Mouse (Mus musculus) liver, embryonic 11.5 days (tissue): ENCODE measurements at regions not wholly inside any gene's neighbourhood (a gene's known extent, or its start where the extent isn't known, plus 50 kb on each side); places are given as distances from the start of the nearest gene placed in this dataset.

Experiments
- ATAC-seq: fragments of 200-750 bp; cut with Nextera tagmentation; replicated peaks from 2 replicates; pipeline ENCODE4 v1.8.0; 2017; ENCODE audit warnings: moderate number of reproducible peaks, mild to moderate bottlenecking, moderate TSS enrichment, moderate library complexity; ENCODE audit not compliant: low FRiP score
- DNase-seq: peaks from one replicate; pipeline ENCODE4 v3.0.0-alpha.2; 2017; ENCODE audit warnings: low spot score
- H3K27ac ChIP-seq: fragments of 300-500 bp; sonication (generic); 2 replicates; pipeline ENCODE4 v1.5.1; 2014; ENCODE audit warnings: mild to moderate bottlenecking, low read depth, low read length, control low read depth
- H3K27me3 ChIP-seq: fragments of 300-500 bp; sonication (generic); replicated peaks from 2 replicates; pipeline ENCODE4 v1.6.1; 2014; ENCODE audit warnings: low read length, mixed read lengths; ENCODE audit not compliant: control insufficient read depth, insufficient read depth
- H3K36me3 ChIP-seq: fragments of 300-500 bp; sonication (generic); 2 replicates; pipeline ENCODE4 v1.6.1; 2014; ENCODE audit warnings: mild to moderate bottlenecking, low read length, moderate library complexity, mixed read lengths; ENCODE audit not compliant: control insufficient read depth, insufficient read depth
- H3K4me1 ChIP-seq: fragments of 300-500 bp; sonication (generic); replicated peaks from 2 replicates; pipeline ENCODE4 v1.6.1; 2014; ENCODE audit warnings: low read length, mixed read lengths; ENCODE audit not compliant: control insufficient read depth, insufficient read depth
- H3K4me2 ChIP-seq: fragments of 300-500 bp; sonication (generic); 2 replicates; pipeline ENCODE4 v1.6.1; 2014; ENCODE audit warnings: mild to moderate bottlenecking, control low read depth, moderate library complexity
- H3K4me3 ChIP-seq: fragments of 300-500 bp; sonication (generic); 2 replicates; pipeline ENCODE4 v1.5.1; 2014; ENCODE audit warnings: low read depth, low read length, control low read depth
- H3K9ac ChIP-seq: fragments of 300-500 bp; sonication (generic); 2 replicates; pipeline ENCODE4 v1.6.1; 2014; ENCODE audit warnings: low read depth, low read length, control low read depth
- H3K9me3 ChIP-seq: fragments of 300-500 bp; sonication (generic); 2 replicates; pipeline ENCODE4 v1.6.1; 2016; ENCODE audit warnings: low read length, inconsistent platforms, mixed read lengths; ENCODE audit not compliant: control insufficient read depth
- WGBS: fragments of 180-500 bp; shearing (Covaris S2); extraction: QIAGEN DNeasy Blood & Tissue Kit; methylation state at CpG from one replicate; pipeline ENCODE4 v1.1.7; 2014; 5-methylcytosine and 5-hydroxymethylcytosine counted together

GRCm38 (mm10) chr3:81563858-81564756 is 368.3 kb upstream of the Ctso start:
- DNase-seq = no peak
- Histone ChIP-seq H3K4me3 (no peak overlapping the region), H3K27me3 (no peaks in the 10 kb centered on the region), H3K36me3 (no peaks in the 10 kb centered on the region), H3K27ac (no peak overlapping the region), H3K9me3 (no peaks in the 10 kb centered on the region), H3K9ac (no peak overlapping the region), H3K4me1 (no peaks in the 10 kb centered on the region), H3K4me2 (no peak overlapping the region)
- WGBS = 71% methylated on average over 7 of the region's 7 CpGs
- no peak for ATAC-seq

GRCm38 (mm10) chr3:81564757-81565063 is 367.7 kb upstream of the Ctso start:
- Histone ChIP-seq H3K4me3 (no peak overlapping the region), H3K4me1 (no peaks in the 10 kb centered on the region), H3K9me3 (no peaks in the 10 kb centered on the region), H3K9ac (no peak overlapping the region), H3K27me3 (no peaks in the 10 kb centered on the region), H3K36me3 (no peaks in the 10 kb centered on the region), H3K27ac (no peak overlapping the region), H3K4me2 (no peak overlapping the region)
- ATAC-seq (no peak), DNase-seq (no peak)
- WGBS = 56% methylated on average over 1 of the region's 1 CpGs

GRCm38 (mm10) chr3:81583387-81584027 is 348.9 kb upstream of the Ctso start:
- no peaks in the 10 kb centered on the region for H3K9me3 ChIP-seq
- no peaks in the 10 kb centered on the region for H3K4me1 ChIP-seq
- H3K36me3 ChIP-seq = no peaks in the 10 kb centered on the region
- H3K4me2 ChIP-seq = no peak overlapping the region
- WGBS = 70% methylated on average over 7 of the region's 7 CpGs
- no peak for ATAC-seq
- no peak overlapping the region for H3K4me3 ChIP-seq
- H3K9ac ChIP-seq = no peak overlapping the region
- H3K27me3 ChIP-seq = no peaks in the 10 kb centered on the region
- no peak overlapping the region for H3K27ac ChIP-seq
- no peak for DNase-seq

GRCm38 (mm10) chr3:81589109-81589508 is 343.3 kb upstream of the Ctso start:
- no peak overlapping the region for H3K4me2 ChIP-seq
- 42% methylated on average over 3 of the region's 3 CpGs for WGBS
- ATAC-seq (no peak), DNase-seq (no peak)
- H3K27me3 ChIP-seq = no peaks in the 10 kb centered on the region
- no peak overlapping the region for H3K27ac ChIP-seq
- no peaks in the 10 kb centered on the region for H3K9me3 ChIP-seq
- no peaks in the 10 kb centered on the region for H3K36me3 ChIP-seq
- no peak overlapping the region for H3K9ac ChIP-seq
- H3K4me1 ChIP-seq = no peaks in the 10 kb centered on the region
- H3K4me3 ChIP-seq = no peak overlapping the region

GRCm38 (mm10) chr3:81629157-81629556 is 303.2 kb upstream of the Ctso start:
- DNase-seq (no peak), ATAC-seq (no peak)
- H3K27ac ChIP-seq = no peak overlapping the region
- H3K9ac ChIP-seq = no peak overlapping the region
- no peak overlapping the region for H3K4me2 ChIP-seq
- H3K27me3 ChIP-seq = no peaks in the 10 kb centered on the region
- no peak overlapping the region for H3K4me3 ChIP-seq
- H3K4me1 ChIP-seq = no peaks in the 10 kb centered on the region
- H3K9me3 ChIP-seq = no peaks in the 10 kb centered on the region
- no peaks in the 10 kb centered on the region for H3K36me3 ChIP-seq
- 29% methylated on average over 2 of the region's 2 CpGs for WGBS

- no peak for ATAC-seq
- DNase-seq = no peak
Measured at GRCm38 (mm10) chr3:81658490-81658889, 273.9 kb upstream of the Ctso start.

GRCm38 (mm10) chr3:81661620-81662019 is 270.8 kb upstream of the Ctso start:
- Histone ChIP-seq H3K4me1 (no peaks in the 10 kb centered on the region), H3K9me3 (no peaks in the 10 kb centered on the region), H3K4me3 (no peak overlapping the region), H3K9ac (no peak overlapping the region), H3K4me2 (no peak overlapping the region), H3K27me3 (no peaks in the 10 kb centered on the region), H3K27ac (no peak overlapping the region), H3K36me3 (no peaks in the 10 kb centered on the region)
- WGBS = 65% methylated on average over 1 of the region's 1 CpGs
- DNase-seq (no peak), ATAC-seq (no peak)

More at GRCm38 (mm10) chr3:81658490-81658889, 273.9 kb upstream of the Ctso start:
- H3K4me3 ChIP-seq = no peak overlapping the region
- H3K9ac ChIP-seq = no peak overlapping the region
- H3K36me3 ChIP-seq = no peaks in the 10 kb centered on the region
- 59% methylated on average over 3 of the region's 3 CpGs for WGBS
- H3K4me2 ChIP-seq = no peak overlapping the region
- H3K9me3 ChIP-seq = no peaks in the 10 kb centered on the region
- no peaks in the 10 kb centered on the region for H3K27me3 ChIP-seq
- no peaks in the 10 kb centered on the region for H3K4me1 ChIP-seq
- H3K27ac ChIP-seq = no peak overlapping the region

- no peak overlapping the region for H3K4me3 ChIP-seq
- H3K36me3 ChIP-seq = no peaks in the 10 kb centered on the region
- H3K9ac ChIP-seq = no peak overlapping the region
- no peaks in the 10 kb centered on the region for H3K9me3 ChIP-seq
- no peak overlapping the region for H3K27ac ChIP-seq
- no peaks in the 10 kb centered on the region for H3K27me3 ChIP-seq
- ATAC-seq (no peak), DNase-seq (no peak)
- no peaks in the 10 kb centered on the region for H3K4me1 ChIP-seq
- WGBS = 63% methylated on average over 2 of the region's 2 CpGs
- no peak overlapping the region for H3K4me2 ChIP-seq
Measured at GRCm38 (mm10) chr3:81666262-81666661, 266.1 kb upstream of the Ctso start.

- 73% methylated on average over 1 of the region's 1 CpGs for WGBS
- no peak for ATAC-seq
- Histone ChIP-seq H3K4me3 (no peak overlapping the region), H3K4me2 (no peak overlapping the region), H3K9ac (no peak overlapping the region), H3K27me3 (no peaks in the 10 kb centered on the region), H3K4me1 (no peaks in the 10 kb centered on the region), H3K27ac (no peak overlapping the region), H3K36me3 (no peaks in the 10 kb centered on the region), H3K9me3 (no peaks in the 10 kb centered on the region)
- DNase-seq = no peak
Measured at GRCm38 (mm10) chr3:81676570-81676969, 255.8 kb upstream of the Ctso start.
